Mouse (Mus musculus): Measurements from ENCODE around the gene Sept11. TPM values are rescaled to one million over a fixed set of nuclear protein-coding genes. Genes with fewer than 3 reads are reported as not detected.

The Sept11 gene
- total RNA-seq, 1 experiment from 2014 or later: 67.9 TPM

Other genes with a start within 250 kb of the Sept11 start
- not detected in 2 replicates for gene Sowahb, start 48.4 kb upstream of the Sept11 start, total RNA-seq (2017)
- gene Ccni, start 113.1 kb downstream of the Sept11 start, total RNA-seq (2017): 161 and 175 TPM in 2 replicates
- 1.3 and 5.7 TPM in 2 replicates for gene 2010109A12Rik, start 113.1 kb downstream of the Sept11 start, total RNA-seq (2017)
- gene Ccng2, start 173.8 kb downstream of the Sept11 start, total RNA-seq (2017): 55.0 and 75.0 TPM in 2 replicates

Measured in common myeloid progenitor, adult 5-6 weeks (primary cell).